Mouse (Mus musculus): ENCODE measurements around the gene Hspa1l.

GRCm38 (mm10) chr17:35020551-35020950 lies 48.0 kb downstream of the Hspa1l start:
- TF ChIP-seq POLR2A (IDR thresholded peaks at IDR 0.05; ENCODE audit: low read depth, low read length), result no peak
- TF ChIP-seq CTCF (conservative IDR thresholded peaks at IDR 0.05; ENCODE audit: insufficient read depth, insufficient read length, low read depth, low read length), result no peak

All from kidney, adult 2 months (tissue).